Mouse (Mus musculus) stomach, embryonic 14.5 days (tissue): ENCODE data around the gene Creg1. TPM values are rescaled to one million over a fixed set of nuclear protein-coding genes. Genes with fewer than 3 reads are reported as not detected.
"Not testable (repeated sequence)": the region's sequence is repeated elsewhere in the genome, so short reads cannot be mapped to it uniquely, and the experiment has no call there.

Experiments
- ATAC-seq: fragments of 200-750 bp; cut with Nextera tagmentation; 2 replicates; pipeline ENCODE4 v1.8.0; 2017; ENCODE audit warnings: low read depth, moderate TSS enrichment; ENCODE audit not compliant: insufficient number of reproducible peaks, insufficient read depth, low FRiP score
- H3K27ac ChIP-seq: fragments of 300-500 bp; sonication (generic); 2 replicates; pipeline ENCODE4 v1.5.1; 2014; ENCODE audit warnings: mild to moderate bottlenecking, low read length, moderate library complexity, mixed read lengths
- H3K27me3 ChIP-seq: fragments of 300-500 bp; sonication (generic); 2 replicates; pipeline ENCODE4 v1.6.1; 2014; ENCODE audit warnings: low read length, control low read depth, mixed read lengths; ENCODE audit not compliant: control insufficient read depth, insufficient read depth
- H3K36me3 ChIP-seq: fragments of 300-500 bp; sonication (generic); 2 replicates; pipeline ENCODE4 v1.6.1; 2014; ENCODE audit warnings: mild to moderate bottlenecking, control low read depth, low read length, moderate library complexity, mixed read lengths; ENCODE audit not compliant: control insufficient read depth, insufficient read depth
- H3K4me1 ChIP-seq: fragments of 300-500 bp; sonication (generic); 2 replicates; pipeline ENCODE4 v1.6.1; 2014; ENCODE audit warnings: low read length, control low read depth, mixed read lengths; ENCODE audit not compliant: control insufficient read depth, insufficient read depth
- H3K4me2 ChIP-seq: fragments of 300-500 bp; sonication (generic); replicated peaks from 2 replicates; pipeline ENCODE4 v1.6.1; 2014; ENCODE audit warnings: low read depth, low read length, control low read depth
- H3K4me3 ChIP-seq: fragments of 300-500 bp; sonication (generic); 2 replicates; pipeline ENCODE4 v1.5.1; 2014; ENCODE audit warnings: low read depth, low read length, control low read depth
- H3K9ac ChIP-seq: fragments of 300-500 bp; sonication (generic); replicated peaks from 2 replicates; pipeline ENCODE4 v1.6.1; 2014; ENCODE audit warnings: low read depth, mild to moderate bottlenecking, control low read depth, low read length, moderate library complexity, mixed read lengths
- H3K9me3 ChIP-seq: fragments of 300-500 bp; sonication (generic); 2 replicates; pipeline ENCODE4 v1.6.1; 2016; ENCODE audit warnings: low read depth, low read length, control low read depth; ENCODE audit not compliant: control insufficient read depth
- WGBS: fragments of 180-500 bp; shearing (Covaris S2); extraction: QIAGEN DNeasy Blood & Tissue Kit; methylation state at CpG from one replicate; pipeline ENCODE4 v1.1.7; 2014; 5-methylcytosine and 5-hydroxymethylcytosine counted together
- polyA plus RNA-seq: library from polyadenylated mRNA; unstranded; fragments of >200 nt; fragmentation: Nextera tagmentation; extraction: Ambion mirVana; gene quantifications from 2 replicates; pipeline ENCODE4 v1.2.1, GENCODE M21; 2014

The Creg1 gene
- polyA plus RNA-seq, 1 experiment from 2014 or later: 63.4 TPM

- ATAC-seq, H3K9me3 ChIP-seq, H3K27me3 ChIP-seq, H3K9ac ChIP-seq, H3K27ac ChIP-seq, H3K4me3 ChIP-seq, H3K4me1 ChIP-seq, H3K4me2 ChIP-seq, H3K36me3 ChIP-seq: not testable (repeated sequence)
- WGBS: 65% methylated on average over 2 of the region's 2 CpGs
Observed at GRCm38 (mm10) chr1:165762498-165762897, 1.0 kb upstream of the Creg1 start.

- 24% methylated on average over 14 of the region's 14 CpGs for WGBS
- Histone ChIP-seq H3K4me1 (peaks cover 8% of the 10 kb centered on the region; the same call in 1 of the 2 replicates), H3K9ac (no peak overlapping the region), H3K27me3 (no peaks in the 10 kb centered on the region), H3K27ac (no peak overlapping the region), H3K36me3 (no peaks in the 10 kb centered on the region), H3K4me3 (peak overlapping the region; percentile 84), H3K9me3 (no peaks in the 10 kb centered on the region), H3K4me2 (peak overlapping the region; percentile 92)
- no peak for ATAC-seq
Observed at GRCm38 (mm10) chr1:165762914-165763634, 472 bp upstream of the Creg1 start.

- no peak overlapping the region for H3K9ac ChIP-seq
- H3K4me2 ChIP-seq: peak overlapping the region; percentile 92
- no peak for ATAC-seq
- H3K4me1 ChIP-seq: peaks cover 8% of the 10 kb centered on the region; the same call in 1 of the 2 replicates
- no peaks in the 10 kb centered on the region for H3K27me3 ChIP-seq
- WGBS: 48% methylated on average over 9 of the region's 9 CpGs
- H3K9me3 ChIP-seq: no peaks in the 10 kb centered on the region
- peak overlapping the region; percentile 84 for H3K4me3 ChIP-seq
- no peak overlapping the region for H3K27ac ChIP-seq
- H3K36me3 ChIP-seq: no peaks in the 10 kb centered on the region
Observed at GRCm38 (mm10) chr1:165764571-165764970, 1.0 kb downstream of the Creg1 start.

- peak overlapping the region; percentile 92; the same call in 1 of the 2 replicates for H3K4me2 ChIP-seq
- H3K27ac ChIP-seq: no peak overlapping the region
- H3K36me3 ChIP-seq: no peaks in the 10 kb centered on the region
- H3K9me3 ChIP-seq: no peaks in the 10 kb centered on the region
- WGBS: 89% methylated on average over 11 of the region's 11 CpGs
- no peaks in the 10 kb centered on the region for H3K27me3 ChIP-seq
- H3K9ac ChIP-seq: no peak overlapping the region
- no peak overlapping the region for H3K4me3 ChIP-seq
- peaks cover 8% of the 10 kb centered on the region; the same call in 1 of the 2 replicates for H3K4me1 ChIP-seq
- no peak for ATAC-seq
Observed at GRCm38 (mm10) chr1:165765041-165765440, 1.5 kb downstream of the Creg1 start.

- Histone ChIP-seq H3K4me1 (peaks cover 8% of the 10 kb centered on the region; the same call in 1 of the 2 replicates), H3K36me3 (no peaks in the 10 kb centered on the region), H3K27ac (no peak overlapping the region), H3K27me3 (no peaks in the 10 kb centered on the region), H3K9me3 (no peaks in the 10 kb centered on the region), H3K9ac (no peak overlapping the region), H3K4me3 (no peak overlapping the region), H3K4me2 (no peak overlapping the region)
- 89% methylated on average over 17 of the region's 17 CpGs for WGBS
- no peak for ATAC-seq
Observed at GRCm38 (mm10) chr1:165765651-165766294, 2.2 kb downstream of the Creg1 start.

GRCm38 (mm10) chr1:165766295-165766890 is 2.8 kb downstream of the Creg1 start:
- WGBS: 80% methylated on average over 7 of the region's 7 CpGs
- Histone ChIP-seq H3K36me3 (no peaks in the 10 kb centered on the region), H3K9ac (no peak overlapping the region), H3K4me3 (no peak overlapping the region), H3K4me2 (no peak overlapping the region), H3K9me3 (no peaks in the 10 kb centered on the region), H3K27me3 (no peaks in the 10 kb centered on the region), H3K4me1 (peaks cover 8% of the 10 kb centered on the region; the same call in 1 of the 2 replicates), H3K27ac (no peak overlapping the region)
- no peak for ATAC-seq

GRCm38 (mm10) chr1:165768894-165769512 is 5.5 kb downstream of the Creg1 start:
- Histone ChIP-seq H3K9me3 (no peaks in the 10 kb centered on the region), H3K36me3 (no peaks in the 10 kb centered on the region; the same call in 1 of the 2 replicates), H3K4me1 (peaks cover 8% of the 10 kb centered on the region; the same call in 1 of the 2 replicates), H3K9ac (no peak overlapping the region), H3K27ac (no peak overlapping the region), H3K4me3 (no peak overlapping the region), H3K4me2 (no peak overlapping the region), H3K27me3 (no peaks in the 10 kb centered on the region)
- 77% methylated on average over 9 of the region's 9 CpGs for WGBS
- ATAC-seq: no peak

- Histone ChIP-seq H3K4me1 (no peaks in the 10 kb centered on the region), H3K9me3 (no peaks in the 10 kb centered on the region), H3K27me3 (no peaks in the 10 kb centered on the region), H3K36me3 (no peaks in the 10 kb centered on the region; the same call in 1 of the 2 replicates), H3K9ac (no peak overlapping the region), H3K4me3 (no peak overlapping the region), H3K27ac (no peak overlapping the region), H3K4me2 (no peak overlapping the region)
- WGBS: 83% methylated on average over 10 of the region's 10 CpGs
- ATAC-seq: no peak
Observed at GRCm38 (mm10) chr1:165770181-165770759, 6.7 kb downstream of the Creg1 start.
